Mouse (Mus musculus): ENCODE measurements at regions not wholly inside any gene's neighbourhood (a gene's known extent, or its start where the extent isn't known, plus 50 kb on each side); places are given as distances from the start of the nearest gene placed in this dataset.

GRCm38 (mm10) chr11:6952787-6953186 lies 110.5 kb upstream of the Adcy1 start:
- Histone ChIP-seq H3K27ac (ENCODE audit: low read depth, low read length) (no peak overlapping the region), H3K27me3 (ENCODE audit: control insufficient read depth, insufficient read depth, low read length) (no peaks in the 10 kb centered on the region), H3K4me2 (ENCODE audit: low read depth, low read length) (no peak overlapping the region), H3K9me3 (ENCODE audit: control insufficient read depth, low read length) (no peaks in the 10 kb centered on the region), H3K9ac (replicated peaks; ENCODE audit: low read depth, low read length) (no peak overlapping the region), H3K4me1 (ENCODE audit: control insufficient read depth, insufficient read depth, low read length) (no peaks in the 10 kb centered on the region), H3K4me3 (ENCODE audit: low read depth, low read length) (no peak overlapping the region), H3K36me3 (ENCODE audit: control insufficient read depth, insufficient read depth, low read length) (no peaks in the 10 kb centered on the region)
- WGBS, result 66% methylated on average over 1 of the region's 1 CpGs
- no peak; the same call in 1 of the 2 replicates for ATAC-seq (ENCODE audit: low read depth)

DNA sequence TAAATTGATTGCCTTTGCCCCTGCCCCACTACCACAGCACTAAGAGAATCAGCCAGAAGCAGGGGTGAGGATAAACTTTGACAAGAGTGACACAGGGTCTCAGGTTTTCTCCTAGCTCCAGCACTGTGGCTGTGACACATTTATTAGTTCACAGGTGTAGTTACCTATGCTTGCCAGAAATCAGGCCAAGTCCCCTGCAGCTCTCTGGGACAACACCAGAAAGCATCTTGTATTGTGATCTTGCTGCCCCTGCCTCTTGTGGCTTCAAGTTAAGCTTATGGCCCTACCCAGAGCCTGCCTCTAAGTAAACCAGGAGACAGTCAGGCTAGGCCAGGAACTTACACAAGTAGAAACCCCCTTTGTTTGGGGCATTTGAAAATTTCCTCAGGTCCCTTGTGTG lies 111.9 kb upstream of the Adcy1 start:
- Histone ChIP-seq H3K9me3 (ENCODE audit: control insufficient read depth, low read length) (no peaks in the 10 kb centered on the region), H3K9ac (replicated peaks; ENCODE audit: low read depth, low read length) (no peak overlapping the region), H3K27me3 (ENCODE audit: control insufficient read depth, insufficient read depth, low read length) (no peaks in the 10 kb centered on the region), H3K4me3 (ENCODE audit: low read depth, low read length) (no peak overlapping the region), H3K27ac (ENCODE audit: low read depth, low read length) (no peak overlapping the region), H3K4me1 (ENCODE audit: control insufficient read depth, insufficient read depth, low read length) (no peaks in the 10 kb centered on the region), H3K4me2 (ENCODE audit: low read depth, low read length) (no peak overlapping the region), H3K36me3 (ENCODE audit: control insufficient read depth, insufficient read depth, low read length) (no peaks in the 10 kb centered on the region)
- no peak for ATAC-seq (ENCODE audit: low read depth)

GRCm38 (mm10) chr11:6949051-6949450 lies 111.6 kb upstream of the Gm11983 start:
- no peak overlapping the region for H3K27ac ChIP-seq (ENCODE audit: low read depth, low read length)
- peak; percentile 28; the same call in 1 of the 2 replicates for ATAC-seq (ENCODE audit: low read depth)
- no peaks in the 10 kb centered on the region for H3K4me1 ChIP-seq (ENCODE audit: control insufficient read depth, insufficient read depth, low read length)
- no peak overlapping the region for H3K4me2 ChIP-seq (ENCODE audit: low read depth, low read length)
- no peaks in the 10 kb centered on the region for H3K27me3 ChIP-seq (ENCODE audit: control insufficient read depth, insufficient read depth, low read length)
- WGBS, result 52% methylated on average over 2 of the region's 2 CpGs
- H3K36me3 ChIP-seq (ENCODE audit: control insufficient read depth, insufficient read depth, low read length), result no peaks in the 10 kb centered on the region
- H3K4me3 ChIP-seq (ENCODE audit: low read depth, low read length), result no peak overlapping the region
- H3K9ac ChIP-seq (replicated peaks; ENCODE audit: low read depth, low read length), result no peak overlapping the region
- H3K9me3 ChIP-seq (ENCODE audit: control insufficient read depth, low read length), result no peaks in the 10 kb centered on the region

DNA sequence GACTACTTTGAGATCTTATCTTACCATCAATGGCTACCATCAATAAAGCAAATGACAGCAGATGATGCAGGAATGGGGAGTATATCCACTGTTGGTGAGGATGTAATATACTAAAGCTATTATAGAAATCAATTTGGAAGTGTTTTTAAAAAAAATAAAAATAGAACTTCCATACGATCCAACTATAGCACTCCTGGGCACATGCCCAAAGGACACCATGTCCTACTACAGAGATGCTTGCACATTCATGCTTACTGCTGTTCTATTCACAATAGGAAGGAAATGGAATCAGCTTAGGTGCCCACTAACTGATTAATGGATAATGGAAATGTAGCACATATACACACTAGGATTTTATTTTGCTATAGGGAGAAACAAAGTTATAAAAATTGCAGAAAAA lies 96.7 kb upstream of the Gm11983 start:
- no peak overlapping the region for H3K4me3 ChIP-seq (ENCODE audit: low read depth, low read length)
- H3K27me3 ChIP-seq (ENCODE audit: control insufficient read depth, insufficient read depth, low read length), result no peaks in the 10 kb centered on the region
- no peaks in the 10 kb centered on the region for H3K36me3 ChIP-seq (ENCODE audit: control insufficient read depth, insufficient read depth, low read length)
- no peak for ATAC-seq (ENCODE audit: low read depth)
- H3K4me2 ChIP-seq (ENCODE audit: low read depth, low read length), result no peak overlapping the region
- no peaks in the 10 kb centered on the region for H3K4me1 ChIP-seq (ENCODE audit: control insufficient read depth, insufficient read depth, low read length)
- no peak overlapping the region for H3K9ac ChIP-seq (replicated peaks; ENCODE audit: low read depth, low read length)
- WGBS, result 86% methylated on average over 1 of the region's 1 CpGs
- no peak overlapping the region for H3K27ac ChIP-seq (ENCODE audit: low read depth, low read length)
- no peaks in the 10 kb centered on the region for H3K9me3 ChIP-seq (ENCODE audit: control insufficient read depth, low read length)

GRCm38 (mm10) chr11:6926036-6926435 lies 88.6 kb upstream of the Gm11983 start:
- no peak overlapping the region for H3K27ac ChIP-seq (ENCODE audit: low read depth, low read length)
- H3K9ac ChIP-seq (replicated peaks; ENCODE audit: low read depth, low read length), result no peak overlapping the region
- ATAC-seq (ENCODE audit: low read depth), result peak; percentile 73; the same call in 1 of the 2 replicates
- WGBS, result 27% methylated on average over 8 of the region's 8 CpGs
- no peak overlapping the region for H3K4me3 ChIP-seq (ENCODE audit: low read depth, low read length)
- no peaks in the 10 kb centered on the region for H3K27me3 ChIP-seq (ENCODE audit: control insufficient read depth, insufficient read depth, low read length)
- no peak overlapping the region for H3K4me2 ChIP-seq (ENCODE audit: low read depth, low read length)
- no peaks in the 10 kb centered on the region for H3K4me1 ChIP-seq (ENCODE audit: control insufficient read depth, insufficient read depth, low read length)
- no peaks in the 10 kb centered on the region for H3K36me3 ChIP-seq (ENCODE audit: control insufficient read depth, insufficient read depth, low read length)
- no peaks in the 10 kb centered on the region for H3K9me3 ChIP-seq (ENCODE audit: control insufficient read depth, low read length)

DNA sequence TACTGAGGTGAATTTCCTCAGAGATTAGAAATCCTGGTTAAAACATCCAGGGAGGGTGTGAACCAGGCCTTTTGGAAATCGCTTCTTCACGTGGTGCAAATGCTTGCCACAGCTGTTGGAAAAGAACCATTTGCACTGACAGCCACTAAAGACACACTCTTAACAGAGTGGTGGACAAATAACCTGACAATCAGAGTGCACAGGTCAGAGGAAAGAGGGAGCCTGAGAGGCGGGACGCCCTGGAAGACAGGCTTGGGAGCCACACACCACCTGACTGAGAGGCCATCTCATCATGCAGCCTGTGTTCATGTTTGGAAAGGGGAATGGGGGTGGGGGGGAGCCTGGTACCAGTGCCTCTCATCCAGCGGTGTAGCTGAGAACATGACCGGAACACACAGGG lies 87.0 kb upstream of the Gm11983 start:
- ATAC-seq (ENCODE audit: low read depth), result no peak

GRCm38 (mm10) chr11:6923917-6924316 lies 86.5 kb upstream of the Gm11983 start:
- Histone ChIP-seq H3K9ac (replicated peaks; ENCODE audit: low read depth, low read length) (no peak overlapping the region), H3K4me2 (ENCODE audit: low read depth, low read length) (no peak overlapping the region), H3K36me3 (ENCODE audit: control insufficient read depth, insufficient read depth, low read length) (no peaks in the 10 kb centered on the region), H3K27ac (ENCODE audit: low read depth, low read length) (no peak overlapping the region), H3K27me3 (ENCODE audit: control insufficient read depth, insufficient read depth, low read length) (no peaks in the 10 kb centered on the region), H3K9me3 (ENCODE audit: control insufficient read depth, low read length) (no peaks in the 10 kb centered on the region), H3K4me3 (ENCODE audit: low read depth, low read length) (no peak overlapping the region), H3K4me1 (ENCODE audit: control insufficient read depth, insufficient read depth, low read length) (no peaks in the 10 kb centered on the region)
- ATAC-seq (ENCODE audit: low read depth), result no peak
- WGBS, result 26% methylated on average over 6 of the region's 6 CpGs

More for the DNA sequence above, 87.0 kb upstream of the Gm11983 start:
- no peak overlapping the region for H3K4me2 ChIP-seq (ENCODE audit: low read depth, low read length)
- H3K9ac ChIP-seq (replicated peaks; ENCODE audit: low read depth, low read length), result no peak overlapping the region
- H3K9me3 ChIP-seq (ENCODE audit: control insufficient read depth, low read length), result no peaks in the 10 kb centered on the region
- H3K27me3 ChIP-seq (ENCODE audit: control insufficient read depth, insufficient read depth, low read length), result no peaks in the 10 kb centered on the region
- H3K4me1 ChIP-seq (ENCODE audit: control insufficient read depth, insufficient read depth, low read length), result no peaks in the 10 kb centered on the region
- 43% methylated on average over 6 of the region's 6 CpGs for WGBS
- H3K4me3 ChIP-seq (ENCODE audit: low read depth, low read length), result no peak overlapping the region
- H3K36me3 ChIP-seq (ENCODE audit: control insufficient read depth, insufficient read depth, low read length), result no peaks in the 10 kb centered on the region
- no peak overlapping the region for H3K27ac ChIP-seq (ENCODE audit: low read depth, low read length)

GRCm38 (mm10) chr11:6918546-6918945 lies 81.1 kb upstream of the Gm11983 start:
- Histone ChIP-seq H3K27me3 (ENCODE audit: control insufficient read depth, insufficient read depth, low read length) (no peaks in the 10 kb centered on the region), H3K9me3 (ENCODE audit: control insufficient read depth, low read length) (no peaks in the 10 kb centered on the region; the same call in 1 of the 2 replicates), H3K27ac (ENCODE audit: low read depth, low read length) (no peak overlapping the region), H3K4me3 (ENCODE audit: low read depth, low read length) (no peak overlapping the region), H3K36me3 (ENCODE audit: control insufficient read depth, insufficient read depth, low read length) (no peaks in the 10 kb centered on the region), H3K4me1 (ENCODE audit: control insufficient read depth, insufficient read depth, low read length) (no peaks in the 10 kb centered on the region), H3K4me2 (ENCODE audit: low read depth, low read length) (no peak overlapping the region), H3K9ac (replicated peaks; ENCODE audit: low read depth, low read length) (no peak overlapping the region)
- ATAC-seq (ENCODE audit: low read depth), result no peak
- WGBS, result 96% methylated on average over 1 of the region's 1 CpGs

DNA sequence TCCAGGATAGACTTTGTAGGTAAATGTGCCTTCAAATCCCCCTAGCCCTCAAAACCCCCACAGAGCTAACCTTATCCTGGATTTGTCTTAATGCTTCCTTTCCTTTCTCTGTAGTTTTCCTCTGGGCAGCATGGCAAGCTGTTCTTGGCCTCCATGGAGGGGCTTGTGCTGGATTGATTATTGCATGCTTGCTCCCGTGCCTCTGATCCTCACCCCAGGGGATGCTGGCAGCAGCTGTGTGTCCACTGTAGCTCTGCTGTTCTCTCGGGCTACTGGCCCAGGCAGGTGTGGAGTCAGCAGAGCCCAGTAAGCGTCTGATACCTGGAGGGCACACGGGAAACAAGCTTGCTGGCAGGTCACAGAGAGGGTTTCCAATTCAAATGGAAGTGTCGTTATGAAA lies 68.2 kb upstream of the Gm11983 start:
- no peaks in the 10 kb centered on the region for H3K36me3 ChIP-seq (ENCODE audit: control insufficient read depth, insufficient read depth, low read length)
- no peak overlapping the region for H3K27ac ChIP-seq (ENCODE audit: low read depth, low read length)
- H3K4me1 ChIP-seq (ENCODE audit: control insufficient read depth, insufficient read depth, low read length), result no peaks in the 10 kb centered on the region
- no peaks in the 10 kb centered on the region for H3K9me3 ChIP-seq (ENCODE audit: control insufficient read depth, low read length)
- H3K4me3 ChIP-seq (ENCODE audit: low read depth, low read length), result no peak overlapping the region
- no peak overlapping the region for H3K4me2 ChIP-seq (ENCODE audit: low read depth, low read length)
- 40% methylated on average over 5 of the region's 5 CpGs for WGBS
- H3K27me3 ChIP-seq (ENCODE audit: control insufficient read depth, insufficient read depth, low read length), result no peaks in the 10 kb centered on the region
- ATAC-seq (ENCODE audit: low read depth), result no peak
- H3K9ac ChIP-seq (replicated peaks; ENCODE audit: low read depth, low read length), result no peak overlapping the region

- Histone ChIP-seq H3K4me1 (ENCODE audit: control insufficient read depth, insufficient read depth, low read length) (no peaks in the 10 kb centered on the region), H3K9me3 (ENCODE audit: control insufficient read depth, low read length) (no peaks in the 10 kb centered on the region), H3K27ac (ENCODE audit: low read depth, low read length) (no peak overlapping the region), H3K36me3 (ENCODE audit: control insufficient read depth, insufficient read depth, low read length) (no peaks in the 10 kb centered on the region), H3K27me3 (ENCODE audit: control insufficient read depth, insufficient read depth, low read length) (no peaks in the 10 kb centered on the region), H3K4me2 (ENCODE audit: low read depth, low read length) (no peak overlapping the region), H3K9ac (replicated peaks; ENCODE audit: low read depth, low read length) (no peak overlapping the region), H3K4me3 (ENCODE audit: low read depth, low read length) (no peak overlapping the region)
- no peak for ATAC-seq (ENCODE audit: low read depth)
- whole genome bisulfite sequencing, result 73% methylated on average over 3 of the region's 3 CpGs
Measured at GRCm38 (mm10) chr11:6902991-6903390, 65.5 kb upstream of the Gm11983 start.
